Mouse (Mus musculus) embryonic facial prominence, embryonic 11.5 days (tissue): ENCODE data around the gene Trim56. TPM values are rescaled to one million over a fixed set of nuclear protein-coding genes. Genes with fewer than 3 reads are reported as not detected.

Source experiments
- polyA plus RNA-seq: library from polyadenylated mRNA; unstranded; fragments of >200 nt; fragmentation: Nextera tagmentation; extraction: Ambion mirVana; gene quantifications from 2 replicates; pipeline ENCODE4 v1.2.1, GENCODE M21; 2014

Trim56 gene
- polyA plus RNA-seq, 1 experiment from 2014 or later, result 3.6 TPM

Other genes starting within 250 kb of the Trim56 start
- gene Col26a1, start 233.0 kb downstream of the Trim56 start, polyA plus RNA-seq, result 63.0 and 67.1 TPM in 2 replicates
- gene Ift22, start 208.1 kb downstream of the Trim56 start, polyA plus RNA-seq, result 72.5 and 83.4 TPM in 2 replicates
- 298 and 318 TPM in 2 replicates for gene Fis1, start 162.9 kb downstream of the Trim56 start, polyA plus RNA-seq
- 0.22 and 0.25 TPM in 2 replicates for gene Cldn15, start 149.6 kb downstream of the Trim56 start, polyA plus RNA-seq
- 23.1 and 28.0 TPM in 2 replicates for gene Plod3, start 129.2 kb downstream of the Trim56 start, polyA plus RNA-seq
- 101 and 104 TPM in 2 replicates for gene Znhit1, start 128.2 kb downstream of the Trim56 start, polyA plus RNA-seq
- gene Vgf, start 89.8 kb downstream of the Trim56 start, polyA plus RNA-seq, result 0.68 and 0.72 TPM in 2 replicates
- 144 and 159 TPM in 2 replicates for gene Ap1s1, start 70.1 kb downstream of the Trim56 start, polyA plus RNA-seq
- gene Serpine1, start 43.9 kb downstream of the Trim56 start, polyA plus RNA-seq, result 0.17 TPM in 1 of 2 replicates, not detected in the other
- not detected in 2 replicates for gene Muc3, start 33.1 kb upstream of the Trim56 start, polyA plus RNA-seq
- not detected in 2 replicates for gene Muc3a, start 96.2 kb upstream of the Trim56 start, polyA plus RNA-seq
- 3.5 and 6.3 TPM in 2 replicates for gene Ache, start 171.3 kb upstream of the Trim56 start, polyA plus RNA-seq
- gene Ufsp1, start 178.4 kb upstream of the Trim56 start, polyA plus RNA-seq, result 6.6 and 7.8 TPM in 2 replicates
- 136 and 148 TPM in 2 replicates for gene Srrt, start 191.5 kb upstream of the Trim56 start, polyA plus RNA-seq
- 40.3 and 51.8 TPM in 2 replicates for gene Trip6, start 198.2 kb upstream of the Trim56 start, polyA plus RNA-seq
- 3.0 and 4.2 TPM in 2 replicates for gene Slc12a9, start 217.4 kb upstream of the Trim56 start, polyA plus RNA-seq
- gene Ephb4, start 233.9 kb upstream of the Trim56 start, polyA plus RNA-seq, result 46.4 and 52.3 TPM in 2 replicates